Mouse (Mus musculus): ENCODE data around the gene Rabgap1l. TPM values are rescaled to one million over a fixed set of nuclear protein-coding genes. Genes with fewer than 3 reads are reported as not detected.

The Rabgap1l gene
- polyA plus RNA-seq (2015; fragmentation: Nextera tagmentation; extraction: Ambion mirVana), result 5.2 and 5.4 TPM in 2 replicates

DNA sequence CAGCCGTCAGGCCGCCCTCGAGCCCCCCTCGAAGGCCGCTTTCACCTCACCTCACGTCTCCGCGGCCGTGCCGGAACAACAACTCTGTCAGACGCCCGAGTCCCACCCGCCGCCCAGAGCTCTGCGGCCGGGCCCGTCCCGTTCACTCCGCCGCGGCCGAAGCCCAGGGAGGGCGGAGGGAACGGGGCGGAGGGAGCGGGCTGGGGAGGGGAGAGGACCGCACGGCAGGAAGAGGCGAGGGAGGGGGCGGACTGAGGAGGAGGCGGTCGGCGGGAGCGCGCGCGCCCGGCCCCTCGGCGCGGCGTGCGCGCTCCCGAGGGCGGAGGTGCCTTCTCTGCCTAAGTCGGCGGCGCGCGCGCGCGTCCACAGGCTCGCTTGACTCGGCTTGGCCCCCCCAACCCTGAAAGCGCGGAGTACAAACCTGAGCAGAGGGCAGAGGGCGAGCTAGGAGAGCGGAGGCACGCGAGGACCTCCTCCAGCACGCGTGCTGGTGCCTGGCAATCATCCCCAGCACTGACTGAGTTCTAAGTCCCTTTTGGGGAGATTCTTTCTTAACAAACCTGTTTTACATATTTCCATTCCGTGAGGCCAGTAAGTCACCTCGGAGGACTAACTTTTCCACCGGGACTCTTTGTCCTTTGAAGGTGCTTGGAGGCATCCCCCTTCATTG is at the start of gene Rabgap1l:
Gene Rabgap1l (minus strand): TSS at position 526 of the 670 bp plus-strand sequence.

GRCm38 (mm10) chr1:160212703-160213669 is 580.0 kb downstream of the Rabgap1l start, which contains the start of gene Cacybp:
Cacybp (minus strand) TSS chr1:160212875.

DNA sequence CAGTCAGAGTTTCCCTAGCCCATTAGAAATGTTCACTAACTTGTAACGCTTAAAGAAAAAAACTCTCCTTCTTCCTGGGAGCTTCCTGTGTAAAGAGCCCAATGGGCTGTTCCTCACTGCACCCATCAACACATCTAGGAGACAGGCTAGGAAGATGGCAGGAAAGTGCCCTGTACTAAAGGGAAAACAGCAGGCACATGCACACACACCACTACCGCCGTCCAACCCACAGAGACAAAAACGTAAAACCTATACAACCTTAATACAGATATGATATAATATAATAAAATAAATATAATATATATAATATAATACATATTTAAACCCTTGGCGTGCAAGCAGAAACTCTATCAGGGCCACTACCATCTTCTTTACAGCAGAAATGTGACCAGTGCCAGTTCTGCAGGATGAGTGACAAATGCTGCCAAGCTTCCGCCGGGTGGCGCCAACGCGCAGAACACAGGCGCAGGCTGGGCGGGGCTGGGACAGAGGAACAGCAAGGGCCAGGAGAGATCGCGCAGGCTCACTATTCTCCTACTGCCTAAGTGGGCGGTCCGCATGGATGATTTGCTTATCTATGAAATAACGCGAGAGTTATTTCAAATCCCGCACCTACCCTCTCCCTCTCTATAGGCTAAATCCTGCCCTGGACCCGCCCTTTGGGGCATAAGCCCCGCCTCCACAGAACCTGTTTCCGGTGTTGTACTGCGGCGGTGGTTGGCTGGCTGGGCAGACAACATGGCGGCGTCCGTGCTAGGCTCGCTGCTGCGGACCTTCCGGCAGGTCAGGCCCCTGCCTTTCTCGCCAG is 598.3 kb downstream of the Rabgap1l start, which contains the start of gene Mrps14:
Gene Mrps14 (plus strand): TSS at position 687 of the 808 bp plus-strand sequence.

MicroRNAs within 50 kb of the gene (microRNA counts, 519-probe panel; counts per million panel counts)
- 296 counts per million, percentile 58 among the panel's probes with 10 or more counts for microRNA mmu-miR-1927

Small RNA genes within 50 kb of the gene (microRNA-seq; reads per million reads assigned to microRNA genes)
- gene Mir1927, result 0.21 to 0.41 reads per million in 2 experiments

Other genes starting within 250 kb of the Rabgap1l start
- gene Rc3h1, start 113.2 kb upstream of the Rabgap1l start, polyA plus RNA-seq (2015; fragmentation: Nextera tagmentation; extraction: Ambion mirVana), result 4.1 and 4.2 TPM in 2 replicates
- 1.0 and 1.5 TPM in 2 replicates for gene Serpinc1, start 185.4 kb upstream of the Rabgap1l start, polyA plus RNA-seq (2015; fragmentation: Nextera tagmentation; extraction: Ambion mirVana)
- gene Zbtb37, start 241.6 kb upstream of the Rabgap1l start, polyA plus RNA-seq (2015; fragmentation: Nextera tagmentation; extraction: Ambion mirVana), result 2.8 and 3.7 TPM in 2 replicates